Mouse (Mus musculus) left cerebral cortex, postnatal 10 days (tissue): Measurements from ENCODE around the gene Nt5c2. TPM values are rescaled to one million over a fixed set of nuclear protein-coding genes. Genes with fewer than 3 reads are reported as not detected.

Experiments
- DNase-seq, 2 experiments: peaks; one replicate each; pipeline ENCODE4 v3.0.0; 2021 to 2022; ENCODE audit warnings: low spot score in 2 of 2, mixed read lengths in 1 of 2; ENCODE audit errors: extremely low spot score in 1 of 2
- intact Hi-C: fragments of 180-260 bp; cut with DNase I; formaldehyde crosslinking; loops from one replicate; pipeline ENCODE4 v1.15.1; 2025
- total RNA-seq, 2 experiments: library from RNA; stranded (reverse); gene quantifications; 2 replicates each; pipeline ENCODE4 v1.2.3; 2021

Nt5c2 gene
- total RNA-seq, 2 experiments from 2014 or later: 76.4 to 87.4 TPM

DNA sequence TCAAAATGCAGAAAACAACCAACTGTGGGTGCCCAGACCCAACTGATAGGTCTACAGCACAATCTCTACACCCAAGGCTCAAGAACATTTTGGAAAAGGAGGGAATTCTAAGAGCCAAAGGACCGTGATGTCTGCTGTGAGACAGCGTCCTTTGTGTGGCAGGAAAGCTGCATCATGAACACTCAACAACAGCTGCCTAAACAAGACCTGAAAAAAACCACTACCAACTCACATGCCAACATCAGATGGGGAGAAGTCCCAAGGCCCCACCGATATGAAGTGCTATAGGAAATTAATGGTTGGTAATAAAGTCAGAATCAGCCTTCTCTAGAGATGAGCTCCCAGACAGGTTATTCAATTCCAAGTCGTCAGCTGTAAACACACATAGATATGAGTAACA is 57.0 kb downstream of the Nt5c2 start:
- intact Hi-C loops: no loop called here
- DNase-seq: no peak

DNA sequence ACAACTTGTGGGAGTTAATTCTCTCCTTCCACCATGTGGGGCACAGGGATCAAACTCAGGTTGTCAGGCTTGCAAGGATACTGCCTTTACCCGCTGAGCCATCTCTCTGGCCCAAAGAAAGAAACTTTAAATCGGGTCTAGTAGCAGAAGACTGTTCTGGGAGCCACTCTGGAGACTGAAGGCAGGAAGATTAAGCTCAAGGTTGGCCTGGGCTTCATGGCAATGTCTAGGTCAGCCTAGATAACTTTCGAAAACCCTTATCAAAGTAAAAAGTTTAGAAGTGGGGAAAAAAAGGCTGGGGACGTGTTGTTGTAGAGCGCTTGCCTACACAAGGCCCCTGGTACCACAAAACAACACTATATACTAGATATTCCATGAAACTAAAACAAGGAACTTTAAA is 58.0 kb downstream of the Nt5c2 start:
- intact Hi-C loops: no loop called here
- DNase-seq: no peak

DNA sequence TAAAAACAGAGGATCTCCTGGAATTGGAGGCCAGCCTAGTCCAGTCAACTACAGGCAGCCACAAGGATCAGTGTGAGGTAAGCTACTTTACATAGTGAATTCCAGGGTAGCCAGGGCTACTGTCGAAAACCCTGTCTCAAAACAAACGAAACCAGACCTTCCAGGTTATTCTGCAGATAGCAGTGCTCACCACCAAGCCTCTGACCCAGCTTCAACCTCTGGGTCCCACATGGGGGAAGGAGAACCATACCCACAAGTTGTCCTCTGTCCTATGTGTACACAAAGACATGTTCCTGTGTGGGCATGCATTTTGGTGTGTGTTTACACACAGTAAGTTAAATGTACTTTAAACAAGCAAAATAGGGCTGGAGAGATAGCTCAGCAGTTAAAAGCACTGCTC is 58.5 kb downstream of the Nt5c2 start:
- intact Hi-C loops: no loop called here
- no peak for DNase-seq

DNA sequence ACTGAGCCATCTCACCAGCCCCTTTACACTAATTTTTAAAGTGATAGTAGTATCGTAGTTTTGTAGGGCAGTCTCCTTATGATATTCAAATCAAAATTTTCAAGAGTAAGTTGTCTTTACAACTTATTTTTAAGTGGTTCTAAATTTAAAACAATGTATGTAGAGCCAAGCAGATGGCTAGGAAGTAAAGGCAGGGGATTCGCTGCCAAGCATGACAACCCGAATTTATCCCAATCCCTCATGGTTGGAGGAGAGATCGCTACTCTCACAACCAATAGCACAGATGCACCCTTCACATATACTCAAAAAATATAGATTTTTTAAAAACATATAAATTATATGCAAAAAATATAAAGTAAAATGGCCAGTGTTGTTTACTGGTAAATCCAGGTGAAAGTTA is 59.3 kb downstream of the Nt5c2 start:
- intact Hi-C loops: no loop called here
- peak in 1 of 2 experiments; percentile 63 for DNase-seq

DNA sequence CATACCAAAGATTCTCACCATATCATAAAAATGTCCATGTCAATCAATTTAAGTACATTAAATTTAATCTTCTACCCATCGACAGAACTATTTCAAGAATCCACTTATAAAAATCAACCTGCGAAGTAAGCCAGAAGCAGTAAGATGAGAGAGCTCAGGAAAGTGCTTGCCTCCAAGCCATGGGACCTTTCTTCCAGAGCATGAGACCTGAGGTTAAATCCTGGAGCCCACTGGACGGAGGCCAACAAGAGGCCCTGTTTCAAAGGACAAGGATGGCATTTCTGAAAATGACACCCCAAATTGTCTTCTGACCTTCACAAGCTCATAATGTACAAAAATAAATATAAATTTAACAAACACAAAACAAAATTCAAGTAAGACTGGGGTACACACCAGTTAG is 61.4 kb downstream of the Nt5c2 start:
- DNase-seq: no peak
- intact Hi-C loops: no loop called here

DNA sequence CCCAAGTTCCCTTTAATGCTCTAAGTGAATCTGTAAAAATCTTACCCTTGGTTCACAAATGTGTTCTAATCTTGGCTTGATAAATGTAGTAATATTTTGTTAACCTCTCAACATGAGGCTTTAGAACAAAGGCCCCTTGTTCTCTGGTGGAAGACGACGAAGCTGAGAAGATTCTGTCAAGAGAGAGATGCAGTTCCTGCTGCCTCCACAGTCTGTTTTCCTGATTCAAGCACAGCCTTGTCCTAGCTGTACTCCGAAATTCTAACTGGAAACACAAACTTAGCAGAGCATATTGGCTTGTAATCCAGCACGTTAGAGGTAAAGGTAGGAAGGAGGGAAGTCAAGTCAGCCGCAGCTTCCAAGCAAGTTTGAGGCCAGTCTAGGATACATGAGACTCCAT is 62.0 kb downstream of the Nt5c2 start:
- no peak for DNase-seq
- intact Hi-C loops: no loop called here

DNA sequence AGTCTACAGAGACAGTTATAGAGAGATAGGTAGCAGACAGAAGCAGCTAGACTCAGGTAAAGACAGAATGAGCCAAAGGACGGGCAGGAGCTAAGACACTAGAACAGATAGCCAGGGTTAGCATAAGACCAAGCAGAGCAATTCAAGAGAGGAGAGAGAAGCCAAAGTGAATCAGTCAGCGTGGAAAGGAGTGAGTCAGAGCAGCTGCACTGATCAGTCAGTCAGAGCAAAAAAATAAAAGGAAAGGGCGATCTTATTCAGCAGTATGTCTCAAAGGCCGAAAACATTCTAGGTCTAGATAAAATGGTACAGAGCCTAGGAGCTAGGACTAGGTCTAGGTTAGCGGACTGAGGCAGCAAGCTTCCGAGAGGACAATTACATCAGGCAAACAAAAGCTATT is 70.6 kb downstream of the Nt5c2 start:
- no peak for DNase-seq
- intact Hi-C loops: no loop called here

DNA sequence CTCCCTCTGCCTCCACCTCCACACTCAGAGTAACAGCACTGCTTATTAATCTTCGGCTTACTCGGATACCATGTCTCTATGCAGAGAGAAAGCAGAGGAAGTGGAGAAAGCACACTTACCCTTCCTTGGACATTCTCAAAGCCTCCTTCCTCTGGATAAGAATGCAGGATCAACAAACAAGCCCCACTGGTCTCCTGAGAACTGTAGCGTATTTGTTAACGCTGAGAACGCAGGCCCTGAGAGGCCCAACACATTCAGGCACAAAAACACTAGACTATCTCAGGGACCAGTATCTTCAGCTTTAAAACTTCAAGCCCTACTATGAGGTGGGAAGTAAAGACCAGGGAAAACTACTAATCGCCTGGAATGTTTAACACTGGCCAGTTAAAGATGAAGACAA is 77.8 kb downstream of the Nt5c2 start:
- intact Hi-C loops: no loop called here
- no peak for DNase-seq

DNA sequence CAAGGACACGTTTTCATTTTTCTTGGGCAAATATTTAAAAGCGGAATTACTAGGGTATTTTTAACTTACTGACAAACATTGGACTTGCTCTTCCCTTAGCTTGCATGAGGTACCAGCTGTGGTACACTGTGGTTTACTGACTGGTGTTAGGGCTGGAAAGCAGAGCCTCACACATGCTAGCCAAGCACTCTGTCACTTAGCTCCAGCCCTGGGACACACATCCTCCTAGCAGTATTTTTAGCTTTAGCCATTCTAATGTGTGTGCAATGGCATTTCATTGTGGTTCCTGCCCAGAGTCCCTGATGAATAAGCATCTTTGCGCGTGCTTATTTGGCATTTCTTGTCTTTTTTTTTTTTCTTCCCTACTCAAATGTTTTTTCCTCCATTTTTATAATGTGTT is 80.9 kb downstream of the Nt5c2 start:
- intact Hi-C loops: no loop called here
- no peak for DNase-seq

DNA sequence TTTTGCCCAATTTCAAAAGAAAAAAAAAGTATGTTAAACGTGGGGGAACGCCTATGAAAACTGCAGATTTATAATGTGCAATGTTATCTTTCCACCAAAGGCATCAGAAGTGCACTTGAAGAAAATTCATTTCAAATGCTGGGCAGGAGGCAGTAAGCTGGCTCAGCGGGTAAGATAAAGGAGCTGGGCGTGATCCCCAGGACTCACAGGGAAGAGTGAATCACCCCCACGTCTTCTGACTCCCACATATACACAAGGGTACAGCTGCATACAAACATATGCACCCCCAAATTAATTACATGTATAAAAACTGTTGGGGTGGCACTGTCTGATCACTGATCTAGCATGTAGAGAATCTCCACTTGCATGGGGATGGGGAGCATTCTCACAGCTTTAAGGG is 82.3 kb downstream of the Nt5c2 start:
- DNase-seq: no peak
- intact Hi-C loops: no loop called here

DNA sequence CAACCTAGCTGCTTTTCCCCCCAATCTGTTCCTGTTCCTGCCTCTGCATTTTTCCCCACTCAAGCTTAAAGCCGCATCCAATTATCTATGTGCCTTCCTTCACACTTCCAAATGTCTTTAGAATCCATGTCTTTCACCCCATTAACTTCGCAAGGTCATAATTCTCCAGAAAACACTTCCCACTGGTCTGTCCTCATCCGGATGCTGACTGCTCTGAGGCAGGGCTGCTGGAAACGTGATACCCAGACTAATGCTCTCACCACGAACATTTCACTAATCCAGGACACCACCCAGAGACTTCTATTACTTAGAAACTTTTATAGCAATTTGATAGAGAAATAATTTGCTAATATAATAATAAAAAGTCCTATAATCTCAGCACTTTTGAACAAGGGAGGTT is 84.9 kb downstream of the Nt5c2 start:
- intact Hi-C loops: no loop called here
- no peak for DNase-seq

DNA sequence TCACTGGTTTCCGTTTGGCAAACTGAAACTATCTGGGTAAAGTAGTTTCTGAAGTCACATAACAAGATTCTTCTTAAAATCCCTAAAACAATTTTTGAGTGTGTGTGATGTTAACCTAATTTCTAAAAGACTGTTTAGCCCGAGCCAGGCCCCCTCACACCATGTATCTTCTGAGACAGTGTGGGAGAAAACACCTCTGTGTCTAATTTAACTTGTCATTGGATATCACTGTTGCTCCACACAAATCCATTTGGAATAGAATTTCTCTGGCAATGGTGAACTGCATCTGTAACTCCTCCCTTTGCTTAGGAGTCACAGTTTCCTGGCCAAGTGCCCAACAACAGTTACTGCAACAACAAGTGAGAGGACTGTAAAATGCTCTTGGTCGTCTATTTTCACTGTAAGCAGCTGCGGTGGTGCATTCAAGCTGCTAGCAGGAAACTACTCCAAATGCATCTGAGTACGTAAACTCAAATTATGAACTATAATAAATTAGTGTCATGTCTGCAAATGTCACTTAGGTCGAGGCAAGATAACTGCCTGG is 85.8 kb downstream of the Nt5c2 start:
- intact Hi-C loops: no loop called here

DNA sequence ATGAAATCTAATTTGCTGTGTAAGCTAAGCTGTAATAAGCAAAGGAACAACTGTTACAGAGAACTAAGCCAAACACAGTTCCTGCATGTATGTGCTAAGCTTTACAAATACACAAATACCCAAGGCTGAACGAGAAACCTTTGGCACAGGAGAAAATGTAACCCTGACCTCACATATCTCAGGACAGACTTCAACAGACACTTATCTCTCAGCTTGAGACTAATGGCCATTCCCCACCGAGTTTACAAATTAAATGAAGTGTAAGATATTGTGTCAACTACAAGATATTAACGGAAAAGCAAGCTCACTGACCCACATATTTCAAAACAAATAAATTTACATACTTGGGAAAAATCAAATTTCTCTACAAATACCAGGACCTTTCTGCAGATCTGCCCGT is 86.8 kb downstream of the Nt5c2 start:
- intact Hi-C loops: no loop called here
- no peak for DNase-seq

More for the DNA sequence above, 85.8 kb downstream of the Nt5c2 start:
- peak; percentile 31 to 84 for DNase-seq

DNA sequence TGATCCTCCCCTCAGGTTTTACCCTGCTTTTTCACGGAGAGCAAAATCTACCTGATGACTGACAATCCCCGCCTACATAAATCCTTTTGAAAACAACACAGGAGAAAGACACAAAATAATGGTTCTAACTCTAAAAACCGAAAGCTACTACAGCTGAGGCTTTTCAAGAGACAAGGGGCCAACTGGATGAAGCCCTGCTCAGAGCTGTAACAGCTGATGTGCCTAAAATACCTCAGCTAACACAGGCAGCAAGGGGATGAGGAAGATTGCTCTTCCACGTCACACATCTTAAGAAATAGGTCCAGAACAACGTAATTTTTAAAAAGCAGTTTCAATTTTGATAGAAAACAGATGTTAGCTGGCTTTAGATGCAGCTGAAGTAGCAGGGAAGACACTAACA is 88.0 kb downstream of the Nt5c2 start:
- intact Hi-C loops: no loop called here

DNA sequence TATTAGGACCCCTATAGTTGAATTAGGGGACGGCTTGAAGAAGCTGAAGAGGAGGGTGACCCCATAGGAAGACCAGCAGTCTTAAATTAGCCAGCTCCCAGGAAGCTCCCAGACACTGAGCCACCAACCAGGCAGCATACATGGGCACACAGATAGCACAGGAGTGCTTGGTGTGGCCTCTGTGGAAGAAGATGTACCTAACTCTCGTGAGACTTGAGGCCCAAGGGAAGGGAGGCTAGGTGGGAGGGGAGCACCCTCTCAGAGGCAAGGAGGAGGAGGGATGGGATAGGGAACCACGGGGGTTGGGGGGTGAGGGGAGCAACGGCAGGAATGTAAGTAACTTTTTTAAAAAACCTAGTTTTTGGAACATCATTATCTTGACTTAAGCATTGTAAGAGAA is 88.6 kb downstream of the Nt5c2 start:
- DNase-seq: no peak
- intact Hi-C loops: no loop called here

More for the DNA sequence above, 88.0 kb downstream of the Nt5c2 start:
- DNase-seq: no peak

DNA sequence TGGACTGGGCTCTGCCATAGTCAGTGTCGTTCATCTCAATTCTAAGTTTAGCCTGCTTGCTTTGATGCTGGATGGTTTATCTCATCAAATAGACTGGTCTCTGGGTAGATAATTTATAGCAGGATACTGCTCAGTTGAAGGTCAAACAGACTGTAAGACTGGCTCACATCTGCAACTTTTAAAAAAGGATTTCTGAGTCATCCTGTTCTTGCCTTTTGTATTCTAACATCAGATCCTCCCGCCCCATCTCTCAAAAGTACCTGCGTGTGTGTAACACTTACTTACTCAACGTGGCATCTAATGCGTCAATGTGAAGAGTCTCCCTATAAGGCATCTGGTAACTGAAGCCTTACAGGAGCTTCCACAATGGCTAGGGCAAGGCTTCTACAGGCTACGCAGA is 94.4 kb downstream of the Nt5c2 start:
- DNase-seq: no peak
- intact Hi-C loops: no loop called here

DNA sequence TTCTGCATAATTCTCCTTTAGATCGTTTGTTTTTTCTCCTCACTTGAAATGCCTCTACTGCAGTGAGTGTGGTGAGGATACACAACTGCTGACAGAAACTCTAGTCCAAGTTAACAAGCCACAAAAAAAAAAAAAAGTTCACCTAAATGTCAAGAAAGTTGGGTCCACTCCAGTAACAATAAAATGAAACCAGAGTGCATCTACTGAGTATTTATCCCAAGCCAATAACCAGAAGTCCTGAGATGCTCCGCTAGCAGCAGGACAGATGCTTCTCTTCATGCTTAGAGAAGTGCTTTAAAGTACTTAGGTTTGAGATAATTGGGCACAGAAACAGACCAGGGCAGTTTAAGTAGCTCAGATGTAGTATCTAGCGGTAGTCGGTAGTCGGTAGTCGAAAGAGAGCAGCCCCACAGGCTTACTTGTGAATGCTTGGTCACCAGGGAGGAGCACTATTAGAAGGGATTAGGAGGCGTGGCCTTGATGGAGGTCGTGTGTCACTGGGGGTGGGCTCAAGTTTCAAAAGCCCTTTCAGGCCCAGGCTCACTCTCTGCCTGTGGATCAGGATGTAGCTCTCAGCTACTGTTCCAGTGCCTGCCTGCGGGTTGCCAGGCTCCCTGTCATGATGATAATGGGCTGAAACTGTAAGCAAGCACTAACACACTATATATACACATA is 99.4 kb downstream of the Nt5c2 start:
- intact Hi-C loops: no loop called here
- no peak for DNase-seq

DNA sequence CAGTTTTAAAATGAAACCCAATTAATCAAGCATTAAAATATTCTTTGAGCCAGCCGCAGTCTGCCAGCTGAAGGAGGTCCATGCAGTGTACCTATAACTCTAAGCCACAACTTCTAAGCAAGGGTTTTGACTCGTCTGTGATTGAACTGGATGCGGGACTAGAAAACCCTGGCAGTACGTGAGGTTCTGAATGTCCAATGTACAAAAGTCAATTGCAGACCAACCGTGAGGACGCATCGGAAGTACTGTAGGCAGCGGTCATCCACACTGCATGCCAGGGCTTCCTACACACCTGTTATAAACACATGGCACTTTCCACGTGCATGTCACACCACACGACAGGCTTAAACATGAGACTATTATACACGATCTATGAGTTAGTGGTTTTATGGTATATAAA is 101.3 kb downstream of the Nt5c2 start:
- intact Hi-C loops: no loop called here
- no peak for DNase-seq

DNA sequence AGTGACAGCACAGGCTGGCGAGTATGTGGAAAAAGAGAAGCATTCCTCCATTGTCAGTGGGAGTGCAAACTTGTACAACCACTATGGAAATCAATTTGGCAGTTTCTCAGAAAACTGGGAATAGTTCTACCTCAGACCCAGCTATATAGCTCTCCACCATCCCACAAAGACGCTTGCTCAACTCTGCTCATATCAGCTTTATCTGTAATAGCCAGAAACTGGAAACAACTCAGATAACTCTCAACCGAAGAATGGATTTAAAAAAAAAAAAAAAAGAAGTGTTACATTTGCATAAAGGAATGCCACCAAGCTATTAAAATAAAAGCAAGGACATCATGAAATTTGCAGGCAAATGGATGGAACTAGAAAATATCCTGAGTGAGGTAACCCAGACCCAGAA is 103.5 kb downstream of the Nt5c2 start:
- no peak for DNase-seq
- intact Hi-C loops: no loop called here

DNA sequence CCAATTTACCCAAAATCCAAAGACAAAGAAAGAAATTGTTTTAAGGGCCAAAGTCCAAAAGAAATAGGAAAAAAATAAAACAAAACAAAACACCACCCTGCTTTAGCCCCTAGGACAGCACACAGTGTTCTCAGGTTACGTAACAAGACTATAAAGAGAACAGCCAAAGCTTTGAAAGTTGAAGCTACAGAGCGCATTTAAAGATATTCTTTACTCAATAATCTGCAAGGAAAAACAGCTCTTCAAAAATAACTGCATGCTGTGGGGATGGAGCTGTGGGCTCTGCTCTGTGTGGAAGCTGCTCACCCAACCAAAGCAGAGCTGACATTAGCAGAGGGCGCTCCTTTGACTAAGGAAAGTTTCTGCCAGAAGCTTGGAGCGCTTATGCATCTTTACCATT is 106.0 kb downstream of the Nt5c2 start:
- no peak for DNase-seq

DNA sequence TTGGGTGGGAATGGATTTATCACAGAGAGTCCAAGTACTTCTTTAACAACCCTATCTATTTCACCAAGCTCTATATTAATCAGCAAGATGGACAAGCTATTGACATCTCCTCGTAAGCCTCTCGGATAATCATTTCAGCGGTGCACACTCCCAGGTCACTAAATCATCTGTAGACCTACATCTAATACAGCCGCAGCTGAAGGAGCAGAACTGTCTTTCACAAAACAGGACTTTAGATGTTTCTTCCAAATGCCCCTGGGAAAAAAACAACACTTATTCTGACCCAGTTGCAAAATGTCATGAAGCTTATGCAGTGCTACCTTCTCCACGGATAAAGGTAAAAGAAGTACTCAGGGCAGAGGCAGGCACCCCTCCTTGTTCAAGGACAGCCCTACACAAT is 106.7 kb downstream of the Nt5c2 start:
- no peak for DNase-seq
- intact Hi-C loops: no loop called here

More for the DNA sequence above, 106.0 kb downstream of the Nt5c2 start:
- intact Hi-C loops: no loop called here
